In genomic region chr3:69699851-69700500, GRCm38 (mm10) we compare ENCODE assay signal across 19 mouse cellular contexts. TPM values are rescaled to one million over a fixed set of nuclear protein-coding genes. Genes with fewer than 3 reads are reported as not detected.
A peak's percentile ranks its signal among the peaks of the same experiment; 100 is the strongest.
DNase-seq lines count a peak whose midpoint lies in the region; ATAC-seq lines count a peak whose summit lies in the region.
"Had no signal": no experiment of that assay in that cellular context is flagged by ENCODE, and none has a peak within 500 bp of the region (broad histone marks: within the 10 kb centered on the region; RNA-seq: fewer than 3 reads in every experiment).

No protein-coding gene starts in this region.

- no peak overlapping the region for H3K9ac ChIP-seq in hindbrain, embryonic 16.5 days (ENCODE audit: low read depth, low read length)
- H3K9ac ChIP-seq: heart, embryonic 15.5 days; hindbrain, embryonic 12.5 days; liver, embryonic 13.5 days; midbrain, embryonic 15.5 days; neural tube, embryonic 13.5 days had no signal

- no peaks in the 10 kb centered on the region for H3K36me3 ChIP-seq in hindbrain, embryonic 16.5 days (ENCODE audit: control insufficient read depth, insufficient read depth, low read length)
- H3K36me3 ChIP-seq in embryonic facial prominence, embryonic 10.5 days (replicated peaks): no peaks in the 10 kb centered on the region
- H3K36me3 ChIP-seq: G1E; heart, embryonic 15.5 days; hindbrain, embryonic 12.5 days; liver, embryonic 13.5 days; midbrain, embryonic 15.5 days; neural tube, embryonic 13.5 days had no signal

- 67% methylated on average over 6 of the region's 6 CpGs for WGBS in hindbrain, embryonic 16.5 days
- WGBS in embryonic facial prominence, embryonic 10.5 days: 63% methylated on average over 6 of the region's 6 CpGs

- H3K9me3 ChIP-seq in hindbrain, embryonic 16.5 days (ENCODE audit: control insufficient read depth, low read length): no peaks in the 10 kb centered on the region
- H3K9me3 ChIP-seq in embryonic facial prominence, embryonic 10.5 days: no peaks in the 10 kb centered on the region
- H3K9me3 ChIP-seq: G1E; heart, embryonic 15.5 days; hindbrain, embryonic 12.5 days; liver, embryonic 13.5 days; midbrain, embryonic 15.5 days; neural tube, embryonic 13.5 days had no signal

- DNase-seq in B cell, adult 2 months: peak; percentile 57 to 62
- DNase-seq in ES-CJ7 (ENCODE audit: low read depth, low spot score): peak; percentile 58
- peak; percentile 17 for DNase-seq in skeletal muscle tissue, adult 2 months (ENCODE audit: low read depth, low spot score)
- no peak for DNase-seq in embryonic facial prominence, embryonic 10.5 days (ENCODE audit: low spot score)
- no peak for DNase-seq in right cerebral cortex, adult 18-20 months
- DNase-seq: cerebellum, adult 8-10 months; kidney, adult 2 months; liver, embryonic 13.5 days; lung, postnatal 4 days; retina, postnatal 1 day; thymus, adult 18-20 months had no signal

- ATAC-seq in granulocyte monocyte progenitor cell, adult 5-6 weeks (replicated peaks; ENCODE audit: poor library complexity, severe bottlenecking): peak; percentile 85
- no peak for ATAC-seq in hindbrain, embryonic 16.5 days
- ATAC-seq: midbrain, embryonic 15.5 days had no signal

- H3K4me2 ChIP-seq in hindbrain, embryonic 16.5 days (ENCODE audit: low read length): no peak overlapping the region
- H3K4me2 ChIP-seq: heart, embryonic 15.5 days; hindbrain, embryonic 12.5 days; liver, embryonic 13.5 days; midbrain, embryonic 15.5 days; neural tube, embryonic 13.5 days had no signal

- H3K27ac ChIP-seq in hindbrain, embryonic 16.5 days (ENCODE audit: low read depth, low read length): no peak overlapping the region
- no peak overlapping the region for H3K27ac ChIP-seq in embryonic facial prominence, embryonic 10.5 days (replicated peaks)
- H3K27ac ChIP-seq: heart, embryonic 15.5 days; hindbrain, embryonic 12.5 days; liver, embryonic 13.5 days; midbrain, embryonic 15.5 days; neural tube, embryonic 13.5 days had no signal

- H3K4me1 ChIP-seq in hindbrain, embryonic 16.5 days (ENCODE audit: control insufficient read depth, insufficient read depth, low read depth, low read length): no peaks in the 10 kb centered on the region
- H3K4me1 ChIP-seq in embryonic facial prominence, embryonic 10.5 days: 0 out of 2 replicates have a peak, but pooled peaks cover 2% of the 10 kb centered on the region
- H3K4me1 ChIP-seq: heart, embryonic 15.5 days; hindbrain, embryonic 12.5 days; liver, embryonic 13.5 days; midbrain, embryonic 15.5 days had no signal

- no peaks in the 10 kb centered on the region for H3K27me3 ChIP-seq in hindbrain, embryonic 16.5 days (replicated peaks; ENCODE audit: control insufficient read depth, insufficient read depth, low read length)
- H3K27me3 ChIP-seq in embryonic facial prominence, embryonic 10.5 days (replicated peaks; ENCODE audit: low read depth, poor library complexity, severe bottlenecking): no peaks in the 10 kb centered on the region
- H3K27me3 ChIP-seq: heart, embryonic 15.5 days; hindbrain, embryonic 12.5 days; liver, embryonic 13.5 days; midbrain, embryonic 15.5 days; neural tube, embryonic 13.5 days had no signal

- H3K4me3 ChIP-seq in hindbrain, embryonic 16.5 days (ENCODE audit: low read length): no peak overlapping the region
- no peak overlapping the region for H3K4me3 ChIP-seq in embryonic facial prominence, embryonic 10.5 days
- H3K4me3 ChIP-seq: erythroblast, embryonic 14.5 days; heart, embryonic 15.5 days; hindbrain, embryonic 12.5 days; liver, embryonic 13.5 days; midbrain, embryonic 15.5 days; neural tube, embryonic 13.5 days had no signal

RNA-seq across cellular contexts. Expression of gene Nmd3, which starts 21.8 kb away (rescaled TPM):
- total RNA-seq in granulocyte monocyte progenitor cell, adult 5-6 weeks (2014; fragmentation: Nextera tagmentation): 78.3 and 82.2 TPM in 2 replicates
- 57.0 and 107 TPM in 2 replicates for total RNA-seq in granulocyte monocyte progenitor cell, adult 5-6 weeks (2017)
- 86.0 and 91.8 TPM in 2 replicates for polyA plus RNA-seq in hindbrain, embryonic 16.5 days (2015; fragmentation: Nextera tagmentation; extraction: Ambion mirVana)
- polyA plus RNA-seq in embryonic facial prominence, embryonic 10.5 days (2016; fragmentation: Nextera tagmentation; extraction: Ambion mirVana): 163 TPM in 2 replicates

Comparison
In these comparisons a context has a peak if more than half of its experiments do, and no peak if none do; other contexts are left out.
1. DNase-seq: peak in B cell, adult 2 months (2 of 2), ES-CJ7 (single experiment) and skeletal muscle tissue, adult 2 months (single experiment); none in embryonic facial prominence, embryonic 10.5 days (single experiment) and right cerebral cortex, adult 18-20 months (single experiment).